In genomic region chr1:168495687-168496527, GRCm38 (mm10) we compare ENCODE assay signal across 12 mouse cellular contexts.
DNase-seq lines count a peak whose midpoint lies in the region; ATAC-seq lines count a peak whose summit lies in the region.
"Had no signal": no experiment of that assay in that cellular context is flagged by ENCODE, and none has a peak within 500 bp of the region (broad histone marks: within the 10 kb centered on the region; RNA-seq: fewer than 3 reads in every experiment).

No protein-coding gene starts in this region.

- no peaks in the 10 kb centered on the region for H3K4me1 ChIP-seq in forebrain, embryonic 14.5 days (ENCODE audit: control insufficient read depth, insufficient read depth, low read length)
- H3K4me1 ChIP-seq in forebrain, embryonic 10.5 days, result peaks cover 6% of the 10 kb centered on the region
- no peaks in the 10 kb centered on the region for H3K4me1 ChIP-seq in midbrain, embryonic 11.5 days (ENCODE audit: control insufficient read depth, insufficient read depth, low read length)
- H3K4me1 ChIP-seq in midbrain, embryonic 10.5 days, result 0 out of 2 replicates have a peak, but pooled peaks cover 5% of the 10 kb centered on the region
- H3K4me1 ChIP-seq in heart, embryonic 10.5 days, result 0 out of 2 replicates have a peak, but pooled peaks cover 3% of the 10 kb centered on the region

- H3K4me2 ChIP-seq in forebrain, embryonic 14.5 days (ENCODE audit: low read length), result no peak overlapping the region
- H3K4me2 ChIP-seq in midbrain, embryonic 11.5 days, result no peak overlapping the region
- H3K4me2 ChIP-seq: lung, embryonic 14.5 days had no signal

- intact Hi-C loops in left cerebral cortex, postnatal 14 days (cut with DNase I), result no loop called here

- no peak for ATAC-seq in forebrain, embryonic 14.5 days
- ATAC-seq in midbrain, embryonic 11.5 days (ENCODE audit: low FRiP score), result no peak

- no peaks in the 10 kb centered on the region for H3K36me3 ChIP-seq in forebrain, embryonic 14.5 days (ENCODE audit: control insufficient read depth, insufficient read depth, low read length)
- H3K36me3 ChIP-seq in forebrain, embryonic 10.5 days (replicated peaks), result no peaks in the 10 kb centered on the region
- H3K36me3 ChIP-seq in midbrain, embryonic 11.5 days (ENCODE audit: control insufficient read depth, insufficient read depth, low read length), result no peaks in the 10 kb centered on the region
- H3K36me3 ChIP-seq in midbrain, embryonic 10.5 days, result no peaks in the 10 kb centered on the region
- no peaks in the 10 kb centered on the region for H3K36me3 ChIP-seq in heart, embryonic 10.5 days

- no peak overlapping the region for H3K4me3 ChIP-seq in forebrain, embryonic 14.5 days (ENCODE audit: low read depth, low read length)
- H3K4me3 ChIP-seq in forebrain, embryonic 10.5 days, result no peak overlapping the region
- no peak overlapping the region for H3K4me3 ChIP-seq in midbrain, embryonic 11.5 days (ENCODE audit: low read depth, low read length)
- H3K4me3 ChIP-seq in midbrain, embryonic 10.5 days, result no peak overlapping the region
- H3K4me3 ChIP-seq in heart, embryonic 10.5 days, result no peak overlapping the region

- no peaks in the 10 kb centered on the region for H3K27me3 ChIP-seq in forebrain, embryonic 14.5 days (replicated peaks; ENCODE audit: control insufficient read depth, insufficient read depth, low read length)
- H3K27me3 ChIP-seq in forebrain, embryonic 10.5 days (ENCODE audit: poor library complexity, severe bottlenecking), result no peaks in the 10 kb centered on the region
- no peaks in the 10 kb centered on the region for H3K27me3 ChIP-seq in midbrain, embryonic 11.5 days (ENCODE audit: control insufficient read depth, insufficient read depth, low read length)
- H3K27me3 ChIP-seq in midbrain, embryonic 10.5 days (ENCODE audit: low read depth, poor library complexity, severe bottlenecking), result no peaks in the 10 kb centered on the region
- H3K27me3 ChIP-seq in heart, embryonic 10.5 days (ENCODE audit: insufficient read depth, poor library complexity, severe bottlenecking), result no peaks in the 10 kb centered on the region

- no peak overlapping the region for H3K9ac ChIP-seq in forebrain, embryonic 14.5 days (ENCODE audit: low read length)
- no peak overlapping the region for H3K9ac ChIP-seq in midbrain, embryonic 11.5 days (ENCODE audit: low read length)
- H3K9ac ChIP-seq: lung, embryonic 14.5 days had no signal

- DNase-seq in forebrain, embryonic 14.5 days (ENCODE audit: low spot score), result peak; percentile 49
- DNase-seq in forebrain, embryonic 10.5 days (ENCODE audit: extremely low spot score, low spot score), result no peak
- DNase-seq in midbrain, embryonic 11.5 days (ENCODE audit: low spot score, missing footprints), result peak; percentile 72
- DNase-seq in midbrain, embryonic 10.5 days (ENCODE audit: low spot score), result no peak
- peak; percentile 13 to 22 for DNase-seq in left cerebral cortex, postnatal 14 days (ENCODE audit: low spot score in 2 of 2)
- DNase-seq in right cerebral cortex, postnatal 14 days, result peak; percentile 7
- DNase-seq in heart, embryonic 10.5 days (ENCODE audit: low spot score), result no peak
- DNase-seq in adrenal gland, postnatal 4 days (ENCODE audit: low spot score in 2 of 2), result no peak
- DNase-seq: adrenal gland, postnatal 14 days; cerebellum, adult 18-20 months; heart, adult 18-20 months; lung, embryonic 14.5 days had no signal

- H3K9me3 ChIP-seq in forebrain, embryonic 14.5 days (replicated peaks; ENCODE audit: control insufficient read depth, low read length), result no peaks in the 10 kb centered on the region
- no peaks in the 10 kb centered on the region for H3K9me3 ChIP-seq in forebrain, embryonic 10.5 days
- no peaks in the 10 kb centered on the region for H3K9me3 ChIP-seq in midbrain, embryonic 11.5 days (ENCODE audit: control insufficient read depth, low read length)
- no peaks in the 10 kb centered on the region for H3K9me3 ChIP-seq in midbrain, embryonic 10.5 days (replicated peaks)
- no peaks in the 10 kb centered on the region for H3K9me3 ChIP-seq in heart, embryonic 10.5 days

- 44% methylated on average over 13 of the region's 13 CpGs for WGBS in forebrain, embryonic 14.5 days
- 67% methylated on average over 13 of the region's 13 CpGs for WGBS in forebrain, embryonic 10.5 days
- 62% methylated on average over 13 of the region's 13 CpGs for WGBS in midbrain, embryonic 11.5 days
- WGBS in midbrain, embryonic 10.5 days, result 64% methylated on average over 13 of the region's 13 CpGs
- 64% methylated on average over 13 of the region's 13 CpGs for WGBS in heart, embryonic 10.5 days

- no peak overlapping the region for H3K27ac ChIP-seq in forebrain, embryonic 14.5 days (ENCODE audit: low read depth, low read length)
- no peak overlapping the region for H3K27ac ChIP-seq in forebrain, embryonic 10.5 days
- no peak overlapping the region for H3K27ac ChIP-seq in midbrain, embryonic 11.5 days (ENCODE audit: low read depth, low read length)
- H3K27ac ChIP-seq in midbrain, embryonic 10.5 days (replicated peaks), result no peak overlapping the region
- H3K27ac ChIP-seq in heart, embryonic 10.5 days, result no peak overlapping the region

Comparison
In these comparisons a context has a peak if more than half of its experiments do, and no peak if none do; other contexts are left out.
1. DNase-seq: peak in forebrain, embryonic 14.5 days (single experiment), midbrain, embryonic 11.5 days (single experiment), left cerebral cortex, postnatal 14 days (2 of 2) and right cerebral cortex, postnatal 14 days (single experiment); none in forebrain, embryonic 10.5 days (single experiment), midbrain, embryonic 10.5 days (single experiment), heart, embryonic 10.5 days (single experiment) and adrenal gland, postnatal 4 days (0 of 2).